Mouse (Mus musculus) stomach, postnatal 0 days (tissue): ENCODE results near the gene Hist1h2ae.
"Not testable (repeated sequence)": the region's sequence is repeated elsewhere in the genome, so short reads cannot be mapped to it uniquely, and the experiment has no call there.

ENCODE experiments used
- CTCF ChIP-seq: IDR thresholded peaks from 2 replicates; pipeline ENCODE4 v1.5.1; 2016; ENCODE audit warnings: antibody characterized with exemption, low read depth, mild to moderate bottlenecking, moderate library complexity
- EP300 ChIP-seq: optimal IDR thresholded peaks from 2 replicates; pipeline ENCODE3; 2016; ENCODE audit warnings: antibody characterized with exemption

DNA sequence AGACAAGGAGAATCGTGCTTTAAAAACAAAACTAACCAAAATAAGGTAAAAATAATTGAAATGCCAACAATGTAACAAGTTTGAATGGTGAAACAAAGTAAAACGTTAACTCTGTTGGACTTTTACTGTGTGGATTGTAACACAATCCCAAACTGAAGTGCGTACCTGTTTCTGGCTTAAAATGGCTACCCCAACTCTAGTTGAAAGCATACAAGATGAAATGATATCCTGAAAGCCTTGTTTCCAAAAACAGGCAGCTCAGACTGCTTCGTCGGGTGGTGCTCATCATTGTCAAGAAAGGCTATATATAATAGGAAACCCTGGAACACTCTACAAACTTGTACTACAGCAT, 9.5 kb downstream of the Hist1h2ae start:
- not testable (repeated sequence) for TF ChIP-seq CTCF, EP300
